In the genomic region with DNA sequence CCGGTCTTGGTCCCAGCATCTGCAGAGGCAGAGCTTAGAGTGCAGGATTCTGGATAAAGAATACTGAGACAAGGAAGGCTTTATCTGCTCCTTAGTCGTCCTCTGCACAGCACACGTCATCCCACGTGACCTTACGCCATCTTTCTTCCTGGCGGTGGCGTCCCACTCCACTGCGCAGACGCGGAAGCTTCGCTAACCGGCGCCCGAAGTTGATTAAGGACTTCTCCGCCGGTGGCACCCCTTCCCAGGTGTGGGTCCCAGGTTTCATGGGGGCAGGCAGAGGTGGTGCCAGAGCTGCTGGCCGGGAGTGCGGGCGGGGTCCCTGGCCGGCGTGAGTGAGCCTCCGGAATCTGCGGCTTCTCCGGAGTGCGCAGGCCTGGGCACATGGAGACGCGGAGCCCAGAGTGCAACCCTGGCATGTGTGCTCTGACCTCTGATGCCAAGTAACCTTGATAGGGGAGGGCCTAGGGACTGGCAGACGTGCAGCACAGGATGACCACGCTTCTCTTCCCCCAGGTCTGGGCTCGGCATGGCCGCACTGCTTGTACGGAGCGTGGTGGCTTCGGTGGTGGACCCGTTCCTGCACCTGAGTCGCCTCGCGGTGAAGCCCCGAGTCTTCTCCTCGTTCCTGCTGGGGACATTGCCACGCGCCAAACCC, we compare ENCODE assay signal across 7 mouse cellular contexts. TPM values are rescaled to one million over a fixed set of nuclear protein-coding genes. Genes with fewer than 3 reads are reported as not detected.
A peak's percentile ranks its signal among the peaks of the same experiment; 100 is the strongest.
DNase-seq lines count a peak whose midpoint lies in the region; ATAC-seq and TF ChIP-seq lines count a peak whose summit lies in the region.

No protein-coding gene starts in this region.

- peak; percentile 80 for ATAC-seq in embryonic facial prominence, embryonic 11.5 days (replicated peaks; ENCODE audit: insufficient number of reproducible peaks, low FRiP score, low TSS enrichment, low read depth)
- peak; percentile 61 for ATAC-seq in limb, embryonic 12.5 days (ENCODE audit: insufficient number of reproducible peaks, insufficient read depth, low FRiP score, low TSS enrichment, low read depth)
- ATAC-seq in midbrain, embryonic 15.5 days (replicated peaks) = peak; percentile 93

- peak; percentile 40 for TF ChIP-seq POLR2A in kidney, adult 2 months (IDR thresholded peaks at IDR 0.05; ENCODE audit: low read depth, low read length)
- TF ChIP-seq POLR2A in spleen, adult 2 months (IDR thresholded peaks at IDR 0.05; ENCODE audit: low read depth, low read length) = peak; percentile 5; the same call in 1 of the 2 replicates

- peak overlapping the region; percentile 84 for H3K4me3 ChIP-seq in embryonic facial prominence, embryonic 11.5 days (ENCODE audit: low read depth, low read length)
- peak overlapping the region; percentile 67 for H3K4me3 ChIP-seq in kidney, adult 2 months (ENCODE audit: insufficient read depth, low read depth, low read length)
- H3K4me3 ChIP-seq in limb, embryonic 12.5 days (replicated peaks) = peak overlapping the region; percentile 76
- H3K4me3 ChIP-seq in midbrain, embryonic 15.5 days = peak overlapping the region; percentile 69
- H3K4me3 ChIP-seq in spleen, adult 2 months (ENCODE audit: extremely low read depth, insufficient read depth, insufficient read length) = peak overlapping the region; percentile 86

- no peak overlapping the region for H3K27ac ChIP-seq in embryonic facial prominence, embryonic 11.5 days (replicated peaks; ENCODE audit: low read depth, low read length)
- H3K27ac ChIP-seq in kidney, adult 2 months (ENCODE audit: insufficient read depth, low read depth, low read length) = peak overlapping the region; percentile 79
- peak overlapping the region; percentile 70; the same call in 1 of the 2 replicates for H3K27ac ChIP-seq in limb, embryonic 12.5 days
- H3K27ac ChIP-seq in midbrain, embryonic 15.5 days = peak overlapping the region; percentile 82
- H3K27ac ChIP-seq in spleen, adult 2 months (ENCODE audit: insufficient read depth, low read length) = peak overlapping the region; percentile 53

- H3K4me2 ChIP-seq in embryonic facial prominence, embryonic 11.5 days (ENCODE audit: low read depth, low read length) = peak overlapping the region; percentile 91
- peak overlapping the region; percentile 96 for H3K4me2 ChIP-seq in limb, embryonic 12.5 days
- peak overlapping the region; percentile 88 for H3K4me2 ChIP-seq in midbrain, embryonic 15.5 days

- no peak for TF ChIP-seq CTCF in kidney, adult 2 months (conservative IDR thresholded peaks at IDR 0.05; ENCODE audit: insufficient read depth, insufficient read length, low read depth, low read length)
- no peak for TF ChIP-seq CTCF in spleen, adult 2 months (IDR thresholded peaks at IDR 0.05; ENCODE audit: extremely low read depth, insufficient read depth, insufficient read length, insufficient replicate concordance)

- H3K9ac ChIP-seq in embryonic facial prominence, embryonic 11.5 days (replicated peaks; ENCODE audit: low read length) = peak overlapping the region; percentile 90
- H3K9ac ChIP-seq in limb, embryonic 12.5 days (replicated peaks) = peak overlapping the region; percentile 83
- peak overlapping the region; percentile 73 for H3K9ac ChIP-seq in midbrain, embryonic 15.5 days

- DNase-seq in adrenal gland, postnatal 14 days = peak; percentile 92
- peak; percentile 88 for DNase-seq in embryonic facial prominence, embryonic 11.5 days (ENCODE audit: low spot score)
- DNase-seq in heart, adult 11 months = peak; percentile 99
- peak; percentile 93 for DNase-seq in kidney, adult 2 months
- DNase-seq in spleen, adult 2 months (ENCODE audit: low read depth in 1 of 2, low spot score in 2 of 2) = peak; percentile 73 to 85

- no peaks in the 10 kb centered on the region for H3K4me1 ChIP-seq in embryonic facial prominence, embryonic 11.5 days (ENCODE audit: control insufficient read depth, insufficient read depth, low read length)
- peaks cover 9% of the 10 kb centered on the region; the same call in 1 of the 2 replicates for H3K4me1 ChIP-seq in kidney, adult 2 months (ENCODE audit: control insufficient read depth, insufficient read depth, low read length)
- H3K4me1 ChIP-seq in limb, embryonic 12.5 days (replicated peaks) = peaks cover 14% of the 10 kb centered on the region
- peaks cover 30% of the 10 kb centered on the region for H3K4me1 ChIP-seq in midbrain, embryonic 15.5 days
- H3K4me1 ChIP-seq in spleen, adult 2 months (ENCODE audit: control insufficient read depth, insufficient read depth, insufficient read length) = peaks cover 12% of the 10 kb centered on the region; the same call in 1 of the 2 replicates

- H3K36me3 ChIP-seq in embryonic facial prominence, embryonic 11.5 days (replicated peaks; ENCODE audit: control insufficient read depth, insufficient read depth, low read depth, low read length) = no peaks in the 10 kb centered on the region
- H3K36me3 ChIP-seq in kidney, adult 2 months (ENCODE audit: control insufficient read depth, insufficient read depth, low read length) = no peaks in the 10 kb centered on the region
- peaks cover 6% of the 10 kb centered on the region; the same call in 1 of the 2 replicates for H3K36me3 ChIP-seq in limb, embryonic 12.5 days
- H3K36me3 ChIP-seq in midbrain, embryonic 15.5 days (replicated peaks) = no peaks in the 10 kb centered on the region
- no peaks in the 10 kb centered on the region for H3K36me3 ChIP-seq in spleen, adult 2 months (ENCODE audit: control insufficient read depth, insufficient read depth, low read length)

- WGBS in embryonic facial prominence, embryonic 11.5 days = under 1% methylated on average over 42 of the region's 42 CpGs
- WGBS in kidney, adult 2 months = under 1% methylated on average over 42 of the region's 42 CpGs
- under 1% methylated on average over 42 of the region's 42 CpGs for WGBS in limb, embryonic 12.5 days
- under 1% methylated on average over 42 of the region's 42 CpGs for WGBS in midbrain, embryonic 15.5 days
- under 1% methylated on average over 42 of the region's 42 CpGs for WGBS in spleen, adult 2 months

- H3K9me3 ChIP-seq in embryonic facial prominence, embryonic 11.5 days (replicated peaks; ENCODE audit: control insufficient read depth, low read length) = no peaks in the 10 kb centered on the region
- no peaks in the 10 kb centered on the region for H3K9me3 ChIP-seq in limb, embryonic 12.5 days
- no peaks in the 10 kb centered on the region for H3K9me3 ChIP-seq in midbrain, embryonic 15.5 days

- H3K27me3 ChIP-seq in embryonic facial prominence, embryonic 11.5 days (ENCODE audit: control insufficient read depth, insufficient read depth, low read length) = no peaks in the 10 kb centered on the region
- no peaks in the 10 kb centered on the region for H3K27me3 ChIP-seq in kidney, adult 2 months (replicated peaks; ENCODE audit: control insufficient read depth, insufficient read depth, low read length)
- no peaks in the 10 kb centered on the region for H3K27me3 ChIP-seq in limb, embryonic 12.5 days
- no peaks in the 10 kb centered on the region for H3K27me3 ChIP-seq in midbrain, embryonic 15.5 days (replicated peaks)
- H3K27me3 ChIP-seq in spleen, adult 2 months (ENCODE audit: control insufficient read depth, insufficient read depth, low read length) = no peaks in the 10 kb centered on the region

RNA-seq across cellular contexts. Expression of gene Ndufs6, which starts 2.6 kb away (rescaled TPM):
- 425 and 429 TPM in 2 replicates for total RNA-seq in adrenal gland, postnatal 14 days (2021)
- polyA plus RNA-seq in embryonic facial prominence, embryonic 11.5 days (2014; fragmentation: Nextera tagmentation; extraction: Ambion mirVana) = 337 and 377 TPM in 2 replicates
- polyA plus RNA-seq in kidney, adult 2 months (2012; rRNA removed) = 191 and 319 TPM in 2 replicates
- polyA plus RNA-seq in limb, embryonic 12.5 days (2016; fragmentation: Nextera tagmentation; extraction: Ambion mirVana) = 357 and 378 TPM in 2 replicates
- polyA plus RNA-seq in midbrain, embryonic 15.5 days (2015; fragmentation: Nextera tagmentation; extraction: Ambion mirVana) = 390 and 410 TPM in 2 replicates
- polyA plus RNA-seq in spleen, adult 2 months (2012; rRNA removed) = 19.9 and 20.8 TPM in 2 replicates

RNA-seq across cellular contexts. Expression of gene Mrpl36, which starts 2.7 kb away (rescaled TPM):
- total RNA-seq in adrenal gland, postnatal 14 days (2021) = 63.2 and 65.9 TPM in 2 replicates
- 125 and 126 TPM in 2 replicates for polyA plus RNA-seq in embryonic facial prominence, embryonic 11.5 days (2014; fragmentation: Nextera tagmentation; extraction: Ambion mirVana)
- polyA plus RNA-seq in kidney, adult 2 months (2012; rRNA removed) = 95.0 and 108 TPM in 2 replicates
- polyA plus RNA-seq in limb, embryonic 12.5 days (2016; fragmentation: Nextera tagmentation; extraction: Ambion mirVana) = 110 and 111 TPM in 2 replicates
- 74.3 and 78.9 TPM in 2 replicates for polyA plus RNA-seq in midbrain, embryonic 15.5 days (2015; fragmentation: Nextera tagmentation; extraction: Ambion mirVana)
- 67.3 and 95.1 TPM in 2 replicates for polyA plus RNA-seq in spleen, adult 2 months (2012; rRNA removed)
